Mouse (Mus musculus) small intestine, adult 2 months (tissue): Measurements from ENCODE around the gene Senp6. TPM values are rescaled to one million over a fixed set of nuclear protein-coding genes. Genes with fewer than 3 reads are reported as not detected.
"Not testable (repeated sequence)": the region's sequence is repeated elsewhere in the genome, so short reads cannot be mapped to it uniquely, and the experiment has no call there.

ENCODE experiments used
- H3K27ac ChIP-seq: fragments of 200-500 bp; 2 replicates; pipeline ENCODE4 v1.5.1; 2012; ENCODE audit warnings: low read depth, low read length, control low read depth, inconsistent platforms; ENCODE audit not compliant: insufficient read depth
- H3K27me3 ChIP-seq: fragments of 200-500 bp; 2 replicates; pipeline ENCODE4 v1.6.1; 2012; ENCODE audit warnings: mild to moderate bottlenecking, moderate library complexity, low read length, inconsistent platforms; ENCODE audit not compliant: control insufficient read depth, insufficient read depth
- H3K36me3 ChIP-seq: fragments of 200-500 bp; 2 replicates; pipeline ENCODE4 v1.6.1; 2012; ENCODE audit warnings: mild to moderate bottlenecking, low read length, control low read depth, inconsistent platforms; ENCODE audit not compliant: control insufficient read depth, insufficient read depth
- H3K4me1 ChIP-seq: fragments of 200-500 bp; 2 replicates; pipeline ENCODE4 v1.6.1; 2012; ENCODE audit warnings: low read length, inconsistent platforms, mixed read lengths; ENCODE audit not compliant: control insufficient read depth, insufficient read depth, insufficient read length
- H3K4me3 ChIP-seq: fragments of 200-500 bp; 2 replicates; pipeline ENCODE4 v1.5.1; 2012; ENCODE audit warnings: low read depth, mild to moderate bottlenecking, control low read depth, inconsistent platforms, low read length, moderate library complexity
- CTCF ChIP-seq: fragments of 200-500 bp; IDR thresholded peaks from 2 replicates; pipeline ENCODE4 v1.5.1; 2012; ENCODE audit warnings: low read depth, mild to moderate bottlenecking, control low read depth, inconsistent platforms, low read length, moderate library complexity, mixed read lengths; ENCODE audit not compliant: insufficient replicate concordance, insufficient read length; ENCODE audit errors: extremely low read depth
- POLR2A ChIP-seq: fragments of 200-500 bp; IDR thresholded peaks from 2 replicates; pipeline ENCODE4 v1.6.1; 2012; ENCODE audit warnings: low read depth, mild to moderate bottlenecking, control low read depth, inconsistent platforms, low read length, moderate library complexity
- whole genome bisulfite sequencing: fragments of 180-500 bp; shearing (Covaris S2); methylation state at CpG from one replicate; pipeline ENCODE4 v1.1.7; 2018; 5-methylcytosine and 5-hydroxymethylcytosine counted together
- polyA plus RNA-seq: library from polyadenylated mRNA; depleted of rRNA; stranded (reverse); fragments of >200 nt; gene quantifications from 2 replicates; pipeline ENCODE4 v1.2.3, GENCODE M21; 2012; rRNA removed

The Senp6 gene
- 9.1 and 14.9 TPM in 2 replicates for polyA plus RNA-seq

- H3K4me3 ChIP-seq = peak within 1 kb of the TSS; percentile 99
- no peaks in the 10 kb centered on the region for H3K27me3 ChIP-seq
- no peaks in the 10 kb centered on the region for H3K36me3 ChIP-seq
- peak within 1 kb of the TSS; percentile 93 for H3K27ac ChIP-seq
- H3K4me1 ChIP-seq = peaks cover under 1% of the 10 kb centered on the region; the same call in 1 of the 2 replicates
- WGBS = under 1% methylated on average over 74 of the region's 74 CpGs
- TF ChIP-seq CTCF = no peak
- peak; percentile 53; the same call in 1 of the 2 replicates for TF ChIP-seq POLR2A
These were observed at the start of gene Senp6 for GRCm38 (mm10) chr9:80066367-80067220. Gene Senp6, plus strand, starts transcription at chr9:80066903.

DNA sequence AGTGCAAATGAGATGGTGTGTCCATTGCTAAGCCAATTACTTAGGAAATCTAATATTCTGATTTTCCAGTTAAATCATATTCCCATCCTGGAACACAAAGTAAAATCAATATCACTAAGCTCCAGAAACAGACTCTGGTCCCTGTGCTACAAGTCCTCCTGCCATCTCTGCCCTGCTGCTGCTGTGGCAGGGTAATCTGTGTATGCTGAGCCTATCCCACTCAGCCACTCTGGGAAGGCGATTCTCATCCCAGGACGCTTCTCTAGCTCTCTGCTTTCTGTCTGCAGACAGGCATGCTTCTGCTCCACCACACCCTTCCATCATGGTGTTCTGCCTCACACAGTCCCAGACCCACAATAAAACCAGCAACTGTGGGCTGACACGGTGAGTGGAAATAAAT is 46.3 kb upstream of the Senp6 start:
- Histone ChIP-seq H3K4me1 (no peaks in the 10 kb centered on the region), H3K36me3 (no peaks in the 10 kb centered on the region), H3K27me3 (no peaks in the 10 kb centered on the region), H3K4me3 (no peak overlapping the region), H3K27ac (no peak overlapping the region)
- 41% methylated on average over 3 of the region's 3 CpGs for WGBS
- TF ChIP-seq CTCF (no peak), POLR2A (no peak)

- H3K4me1 ChIP-seq = no peaks in the 10 kb centered on the region
- TF ChIP-seq POLR2A (no peak), CTCF (no peak)
- no peaks in the 10 kb centered on the region for H3K27me3 ChIP-seq
- no peak overlapping the region for H3K4me3 ChIP-seq
- no peaks in the 10 kb centered on the region for H3K36me3 ChIP-seq
- H3K27ac ChIP-seq = no peak overlapping the region
- 34% methylated on average over 1 of the region's 1 CpGs for WGBS
These were observed 45.1 kb upstream of the Senp6 start for GRCm38 (mm10) chr9:80021648-80022047.

- Histone ChIP-seq H3K27ac (no peak overlapping the region), H3K4me3 (no peak overlapping the region), H3K36me3 (no peaks in the 10 kb centered on the region), H3K27me3 (no peaks in the 10 kb centered on the region), H3K4me1 (no peaks in the 10 kb centered on the region)
- WGBS = 72% methylated on average over 8 of the region's 8 CpGs
- TF ChIP-seq POLR2A (no peak), CTCF (no peak)
These were observed 43.9 kb upstream of the Senp6 start for GRCm38 (mm10) chr9:80022821-80023220.

DNA sequence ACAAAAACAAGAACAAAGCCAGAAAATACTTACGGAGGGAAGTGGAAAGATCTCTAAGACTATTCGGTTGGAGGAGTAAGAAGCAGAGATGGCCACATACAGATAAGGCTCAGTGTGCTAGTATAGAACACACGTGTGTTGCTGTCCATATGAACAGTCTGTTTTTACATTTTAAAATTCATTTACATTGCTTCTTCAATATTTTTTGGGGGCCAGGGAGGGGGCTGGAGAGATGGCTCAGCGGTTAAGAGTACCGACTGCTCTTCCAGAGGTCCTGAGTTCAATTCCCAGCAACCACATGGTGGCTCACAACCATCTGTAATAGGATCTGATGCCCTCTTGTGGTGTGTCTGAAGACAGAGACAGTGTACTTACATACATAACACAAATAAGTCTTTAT is 41.4 kb upstream of the Senp6 start:
- not testable (repeated sequence) for H3K27me3 ChIP-seq, H3K27ac ChIP-seq, H3K36me3 ChIP-seq, H3K4me3 ChIP-seq, H3K4me1 ChIP-seq
- WGBS = 88% methylated on average over 5 of the region's 5 CpGs

GRCm38 (mm10) chr9:80026017-80026416 is 40.7 kb upstream of the Senp6 start:
- 4% methylated on average over 2 of the region's 2 CpGs for WGBS
- no peak overlapping the region for H3K4me3 ChIP-seq
- H3K27ac ChIP-seq = no peak overlapping the region
- TF ChIP-seq CTCF (peak; percentile 43; the same call in 1 of the 2 replicates), POLR2A (no peak)
- H3K4me1 ChIP-seq = no peaks in the 10 kb centered on the region
- H3K27me3 ChIP-seq = no peaks in the 10 kb centered on the region
- no peaks in the 10 kb centered on the region for H3K36me3 ChIP-seq

DNA sequence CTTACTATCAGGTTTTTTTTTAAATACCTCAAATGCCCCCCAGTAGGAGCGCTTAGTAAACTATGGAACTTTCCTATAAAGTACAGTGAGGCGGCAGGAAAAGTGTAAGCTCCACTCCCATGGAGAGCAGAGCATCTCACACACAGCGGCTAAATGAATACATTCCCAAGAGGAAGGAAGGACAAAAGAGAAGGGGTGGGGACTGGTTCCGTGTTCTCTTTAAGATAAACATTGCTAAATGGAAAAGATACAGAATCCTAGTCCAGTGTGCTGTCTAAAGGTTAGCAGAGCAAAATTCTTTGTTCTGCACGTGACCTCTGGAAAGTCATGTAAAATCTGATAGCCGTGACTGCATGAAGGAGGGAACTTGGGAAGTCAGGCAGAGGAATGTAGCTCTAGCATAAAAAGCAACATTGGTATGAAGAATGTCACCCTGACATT is 40.1 kb upstream of the Senp6 start:
- 48% methylated on average over 6 of the region's 6 CpGs for WGBS
- H3K4me3 ChIP-seq = no peak overlapping the region
- no peaks in the 10 kb centered on the region for H3K36me3 ChIP-seq
- H3K27me3 ChIP-seq = no peaks in the 10 kb centered on the region
- TF ChIP-seq CTCF = no peak
- TF ChIP-seq POLR2A = no peak
- no peak overlapping the region for H3K27ac ChIP-seq
- H3K4me1 ChIP-seq = no peaks in the 10 kb centered on the region
